Mouse (Mus musculus) heart, embryonic 11.5 days (tissue): ENCODE measurements around the gene Dlx2. TPM values are rescaled to one million over a fixed set of nuclear protein-coding genes. Genes with fewer than 3 reads are reported as not detected.

Experiments
- ATAC-seq: fragments of 200-750 bp; cut with Nextera tagmentation; replicated peaks from 2 replicates; pipeline ENCODE4 v1.8.0; 2017; ENCODE audit warnings: moderate library complexity; ENCODE audit not compliant: insufficient number of reproducible peaks, low FRiP score, low TSS enrichment
- H3K27ac ChIP-seq: fragments of 300-500 bp; sonication (generic); 2 replicates; pipeline ENCODE4 v1.5.1; 2014; ENCODE audit warnings: mild to moderate bottlenecking, low read depth, low read length
- H3K27me3 ChIP-seq: fragments of 300-500 bp; sonication (generic); 2 replicates; pipeline ENCODE4 v1.6.1; 2014; ENCODE audit warnings: mild to moderate bottlenecking, low read length, mixed read lengths; ENCODE audit not compliant: control insufficient read depth, insufficient read depth
- H3K36me3 ChIP-seq: fragments of 300-500 bp; sonication (generic); 2 replicates; pipeline ENCODE4 v1.6.1; 2014; ENCODE audit warnings: mild to moderate bottlenecking, low read length, moderate library complexity, mixed read lengths; ENCODE audit not compliant: control insufficient read depth, insufficient read depth
- H3K4me1 ChIP-seq: fragments of 300-500 bp; sonication (generic); 2 replicates; pipeline ENCODE4 v1.6.1; 2014; ENCODE audit warnings: low read length; ENCODE audit not compliant: control insufficient read depth, insufficient read depth
- H3K4me2 ChIP-seq: fragments of 300-500 bp; sonication (generic); 2 replicates; pipeline ENCODE4 v1.6.1; 2014; ENCODE audit warnings: mild to moderate bottlenecking, moderate library complexity
- H3K4me3 ChIP-seq: fragments of 300-500 bp; sonication (generic); 2 replicates; pipeline ENCODE4 v1.5.1; 2014; ENCODE audit warnings: low read depth, low read length
- H3K9ac ChIP-seq: fragments of 300-500 bp; sonication (generic); 2 replicates; pipeline ENCODE4 v1.6.1; 2014; ENCODE audit warnings: mild to moderate bottlenecking, low read depth, low read length, moderate library complexity
- H3K9me3 ChIP-seq: fragments of 300-500 bp; sonication (generic); replicated peaks from 2 replicates; pipeline ENCODE4 v1.6.1; 2016; ENCODE audit warnings: low read length; ENCODE audit not compliant: control insufficient read depth
- WGBS: fragments of 180-500 bp; shearing (Covaris S2); extraction: QIAGEN DNeasy Blood & Tissue Kit; methylation state at CpG from one replicate; pipeline ENCODE4 v1.1.7; 2014; ENCODE audit not compliant: insufficient replicate concordance; 5-methylcytosine and 5-hydroxymethylcytosine counted together
- polyA plus RNA-seq: library from polyadenylated mRNA; unstranded; fragments of >200 nt; fragmentation: Nextera tagmentation; extraction: Ambion mirVana; gene quantifications from 2 replicates; pipeline ENCODE4 v1.2.1, GENCODE M21; 2014

Dlx2 gene
- polyA plus RNA-seq, 1 experiment from 2014 or later, result 1.3 TPM

DNA sequence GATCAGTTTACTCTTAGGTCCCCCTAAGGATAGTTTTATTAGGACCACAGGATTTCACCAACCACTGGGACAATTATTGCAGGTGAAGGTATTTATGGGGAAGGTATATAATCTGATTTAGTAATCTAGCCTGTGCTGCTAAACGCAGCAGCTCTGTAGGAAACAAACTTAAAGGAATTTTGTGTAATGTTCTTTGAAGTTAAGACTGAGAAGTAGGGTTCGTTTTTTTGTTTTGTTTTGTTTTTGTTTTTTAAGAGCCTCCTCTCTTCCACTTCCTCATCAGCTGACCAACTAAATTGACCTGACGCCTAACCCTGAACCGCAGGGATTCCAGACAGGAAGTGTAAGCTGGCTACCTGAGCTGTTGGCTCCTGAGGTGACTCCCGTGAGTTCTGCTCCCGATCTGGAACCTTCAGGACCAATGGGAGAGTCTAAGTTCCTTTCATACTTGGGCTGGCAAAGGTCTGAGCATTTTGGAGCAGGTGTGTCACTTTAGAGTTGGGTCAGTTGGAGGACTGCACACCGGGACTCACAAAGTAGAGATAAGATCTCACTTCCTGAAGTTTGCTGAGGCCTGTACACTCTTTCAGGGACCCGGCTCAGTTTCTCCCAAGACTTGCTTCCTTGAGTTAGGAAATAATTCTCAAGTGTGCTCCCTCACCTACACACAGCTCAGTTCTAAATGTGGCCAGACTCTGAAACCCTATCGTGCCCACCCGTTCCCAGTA is 19.8 kb downstream of the Dlx2 start:
- Histone ChIP-seq H3K4me3 (no peak overlapping the region), H3K27ac (no peak overlapping the region), H3K36me3 (no peaks in the 10 kb centered on the region), H3K27me3 (peaks cover 86% of the 10 kb centered on the region), H3K4me1 (peaks cover 16% of the 10 kb centered on the region), H3K4me2 (no peak overlapping the region), H3K9me3 (no peaks in the 10 kb centered on the region), H3K9ac (no peak overlapping the region)
- 3% methylated on average over 10 of the region's 10 CpGs for WGBS
- ATAC-seq, result no peak

DNA sequence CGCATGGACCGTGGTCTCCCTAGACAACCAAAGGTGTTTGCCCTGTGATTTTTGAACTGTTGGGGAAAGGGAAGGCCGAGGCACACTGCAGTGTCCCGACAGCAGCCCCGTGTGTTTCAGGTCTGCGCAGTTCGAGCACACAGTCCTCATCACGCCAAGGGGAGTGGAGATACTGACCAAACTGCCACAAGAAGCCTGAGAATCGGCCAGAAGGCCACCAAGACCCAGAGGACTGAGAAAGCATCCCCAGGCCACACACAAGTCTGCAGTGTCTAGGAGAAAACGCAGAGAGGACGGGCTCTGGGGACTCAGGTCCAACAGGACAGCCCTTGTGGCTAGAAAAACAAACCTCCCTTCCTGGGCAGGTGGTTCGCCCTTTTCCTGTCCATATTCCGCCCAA is 21.8 kb downstream of the Dlx2 start:
- 35% methylated on average over 13 of the region's 13 CpGs for WGBS
- no peak overlapping the region for H3K9ac ChIP-seq
- H3K4me2 ChIP-seq, result no peak overlapping the region
- H3K4me3 ChIP-seq, result no peak overlapping the region
- no peaks in the 10 kb centered on the region for H3K9me3 ChIP-seq
- peaks cover 7% of the 10 kb centered on the region for H3K4me1 ChIP-seq
- no peak overlapping the region for H3K27ac ChIP-seq
- no peaks in the 10 kb centered on the region for H3K36me3 ChIP-seq
- ATAC-seq, result no peak
- H3K27me3 ChIP-seq, result peaks cover 70% of the 10 kb centered on the region

DNA sequence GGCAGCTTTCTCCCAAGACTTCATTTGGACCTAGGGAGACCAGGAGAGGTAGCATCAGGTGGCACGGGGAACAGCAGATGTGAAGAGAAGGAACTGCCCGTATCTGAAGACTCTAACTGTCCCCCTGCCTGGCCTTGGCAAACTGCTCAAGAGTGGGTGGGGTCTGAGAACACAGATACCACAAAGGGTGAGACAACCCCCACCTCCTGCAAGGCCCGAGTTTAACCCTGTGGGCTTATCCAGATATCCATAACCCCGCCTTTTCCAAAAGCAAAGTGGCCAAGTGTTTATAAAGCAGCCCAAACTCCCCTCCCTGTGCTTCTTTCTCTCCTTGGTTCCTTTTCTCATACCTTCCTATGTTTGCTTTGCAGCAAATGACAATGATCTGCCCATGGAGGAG is 23.1 kb downstream of the Dlx2 start:
- no peak overlapping the region for H3K4me3 ChIP-seq
- H3K27ac ChIP-seq, result no peak overlapping the region
- H3K36me3 ChIP-seq, result no peaks in the 10 kb centered on the region
- H3K9me3 ChIP-seq, result no peaks in the 10 kb centered on the region
- peaks cover 56% of the 10 kb centered on the region for H3K27me3 ChIP-seq
- ATAC-seq, result no peak
- no peaks in the 10 kb centered on the region for H3K4me1 ChIP-seq
- H3K4me2 ChIP-seq, result no peak overlapping the region
- 28% methylated on average over 4 of the region's 4 CpGs for WGBS
- no peak overlapping the region for H3K9ac ChIP-seq

DNA sequence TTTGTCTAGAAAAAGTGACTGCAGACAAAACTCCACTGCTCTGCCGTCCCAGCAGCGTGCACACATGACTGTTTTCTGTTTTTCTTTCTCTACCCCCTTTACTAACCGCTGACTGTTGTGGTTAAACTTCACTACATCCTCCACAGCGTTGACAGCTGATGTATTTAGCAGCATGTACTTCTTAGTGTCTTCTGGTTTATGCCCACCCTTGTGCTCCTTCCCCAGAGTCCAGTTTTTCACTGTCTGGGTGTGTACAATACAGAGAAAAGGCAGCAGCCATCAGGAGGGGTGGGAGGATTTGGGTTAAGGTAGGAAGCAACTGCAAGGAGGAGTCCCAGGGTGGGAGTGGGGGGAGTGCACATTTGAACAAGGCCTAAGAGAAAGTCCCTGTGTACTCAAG is 23.7 kb downstream of the Dlx2 start:
- no peak overlapping the region for H3K4me3 ChIP-seq
- no peak overlapping the region for H3K27ac ChIP-seq
- no peaks in the 10 kb centered on the region for H3K36me3 ChIP-seq
- no peaks in the 10 kb centered on the region for H3K9me3 ChIP-seq
- WGBS, result 39% methylated on average over 4 of the region's 4 CpGs
- H3K9ac ChIP-seq, result no peak overlapping the region
- no peaks in the 10 kb centered on the region for H3K4me1 ChIP-seq
- H3K27me3 ChIP-seq, result peaks cover 51% of the 10 kb centered on the region
- H3K4me2 ChIP-seq, result no peak overlapping the region
- no peak for ATAC-seq

DNA sequence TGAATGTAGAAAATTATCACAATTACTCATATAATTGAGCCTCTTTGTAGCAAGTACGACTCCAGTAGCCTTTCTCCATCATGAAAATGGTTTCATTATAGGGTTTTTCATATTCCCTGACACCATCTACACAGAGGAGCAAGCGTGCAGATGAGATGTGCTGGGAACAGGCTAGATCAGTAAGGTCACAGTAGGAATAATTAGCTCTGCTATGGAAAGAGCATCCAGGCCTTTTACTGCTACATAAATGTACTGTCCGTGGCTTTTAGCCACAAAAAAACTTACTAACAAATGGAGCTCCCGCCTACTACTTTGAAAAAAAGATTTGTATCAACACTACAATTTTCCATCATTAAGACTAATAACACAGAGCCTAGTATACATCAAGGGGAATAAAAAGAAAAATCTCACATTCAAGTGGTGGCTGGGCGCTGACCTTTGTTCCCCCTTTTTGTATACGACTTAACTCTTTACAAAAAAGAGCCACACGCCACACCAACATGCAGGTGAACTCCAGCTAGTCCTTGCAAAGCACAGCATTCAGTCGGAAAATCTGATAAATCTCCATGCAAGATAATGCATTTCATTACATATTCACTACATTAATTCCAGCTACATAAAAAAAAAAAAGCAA is 29.0 kb downstream of the Dlx2 start:
- ATAC-seq, result no peak

DNA sequence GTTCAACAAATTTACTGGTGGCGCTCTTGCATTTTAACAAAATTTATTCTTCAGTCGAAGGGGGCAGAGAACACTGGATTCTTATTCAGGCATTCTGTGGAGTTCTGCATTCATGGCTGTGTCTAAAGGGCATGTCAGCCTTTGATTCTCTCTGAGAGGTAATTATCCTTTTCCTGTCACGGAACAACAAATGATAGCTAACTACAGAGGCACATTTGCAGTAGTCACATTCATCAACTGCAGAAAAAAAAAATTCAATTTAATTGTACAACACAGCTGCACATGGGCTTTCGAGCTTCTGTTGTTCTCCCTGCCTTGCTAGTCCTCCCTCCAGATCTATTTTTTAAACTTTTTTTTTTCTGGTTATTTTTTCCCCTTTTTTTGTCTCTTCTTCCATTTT is 29.6 kb downstream of the Dlx2 start:
- no peak for ATAC-seq
- 0 out of 2 replicates have a peak, but pooled peaks cover 3% of the 10 kb centered on the region for H3K27me3 ChIP-seq
- H3K9me3 ChIP-seq, result no peaks in the 10 kb centered on the region
- no peak overlapping the region for H3K27ac ChIP-seq
- H3K4me2 ChIP-seq, result no peak overlapping the region
- no peaks in the 10 kb centered on the region for H3K36me3 ChIP-seq
- H3K4me1 ChIP-seq, result no peaks in the 10 kb centered on the region
- WGBS, result 72% methylated on average over 4 of the region's 4 CpGs
- no peak overlapping the region for H3K4me3 ChIP-seq
- no peak overlapping the region for H3K9ac ChIP-seq

More for the DNA sequence above, 29.0 kb downstream of the Dlx2 start:
- 80% methylated on average over 8 of the region's 8 CpGs for WGBS
- no peak overlapping the region for H3K4me2 ChIP-seq
- no peaks in the 10 kb centered on the region for H3K36me3 ChIP-seq
- no peaks in the 10 kb centered on the region for H3K9me3 ChIP-seq
- H3K4me3 ChIP-seq, result no peak overlapping the region
- no peak overlapping the region for H3K27ac ChIP-seq
- no peaks in the 10 kb centered on the region for H3K4me1 ChIP-seq
- H3K27me3 ChIP-seq, result peaks cover 3% of the 10 kb centered on the region; the same call in 1 of the 2 replicates
- no peak overlapping the region for H3K9ac ChIP-seq

DNA sequence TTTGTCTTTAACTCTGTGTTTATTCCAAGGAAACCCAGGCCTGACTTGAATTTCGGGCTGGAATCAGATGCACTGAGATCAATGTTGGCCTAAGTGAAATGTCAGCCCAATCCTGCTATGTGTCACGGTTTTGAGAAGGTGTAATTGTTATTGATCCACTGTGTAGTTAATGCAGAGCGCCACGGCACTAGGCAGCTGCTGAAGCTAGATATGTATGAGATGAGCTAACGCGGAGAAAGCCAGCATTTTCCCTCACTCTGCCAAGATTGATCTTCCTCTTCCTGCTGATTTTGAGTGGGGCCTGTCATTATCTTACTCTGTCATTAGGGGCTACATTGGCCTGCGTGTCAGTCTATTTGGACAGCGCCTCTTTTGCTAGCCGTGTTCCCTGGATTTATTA is 34.2 kb downstream of the Dlx2 start:
- Histone ChIP-seq H3K9ac (no peak overlapping the region), H3K4me2 (no peak overlapping the region), H3K4me1 (no peaks in the 10 kb centered on the region), H3K27ac (no peak overlapping the region), H3K4me3 (no peak overlapping the region), H3K27me3 (no peaks in the 10 kb centered on the region), H3K9me3 (no peaks in the 10 kb centered on the region), H3K36me3 (no peaks in the 10 kb centered on the region)
- ATAC-seq, result no peak
- WGBS, result 79% methylated on average over 9 of the region's 9 CpGs

DNA sequence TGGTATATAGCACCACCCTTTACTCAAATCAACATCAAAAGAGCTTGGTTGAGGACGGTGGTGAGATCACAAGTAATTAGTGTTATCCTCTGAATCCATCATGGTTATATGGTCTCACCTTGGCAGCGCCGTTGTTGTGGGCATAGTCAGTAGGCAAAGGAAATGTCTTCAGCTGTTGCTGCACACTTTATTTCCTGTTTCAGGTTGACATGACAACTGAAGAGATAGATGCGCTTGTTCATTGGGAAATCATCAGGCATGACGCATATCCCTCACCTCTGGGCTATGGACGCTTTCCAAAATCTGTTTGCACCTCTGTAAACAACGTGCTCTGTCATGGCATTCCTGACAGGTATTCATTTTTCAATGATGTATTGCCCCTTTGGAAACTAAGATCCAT is 35.3 kb downstream of the Dlx2 start:
- ATAC-seq, result no peak
- WGBS, result 86% methylated on average over 7 of the region's 7 CpGs
- no peaks in the 10 kb centered on the region for H3K36me3 ChIP-seq
- no peaks in the 10 kb centered on the region for H3K9me3 ChIP-seq
- no peaks in the 10 kb centered on the region for H3K4me1 ChIP-seq
- no peaks in the 10 kb centered on the region for H3K27me3 ChIP-seq
- H3K9ac ChIP-seq, result no peak overlapping the region
- no peak overlapping the region for H3K4me2 ChIP-seq
- H3K27ac ChIP-seq, result no peak overlapping the region
- H3K4me3 ChIP-seq, result no peak overlapping the region

DNA sequence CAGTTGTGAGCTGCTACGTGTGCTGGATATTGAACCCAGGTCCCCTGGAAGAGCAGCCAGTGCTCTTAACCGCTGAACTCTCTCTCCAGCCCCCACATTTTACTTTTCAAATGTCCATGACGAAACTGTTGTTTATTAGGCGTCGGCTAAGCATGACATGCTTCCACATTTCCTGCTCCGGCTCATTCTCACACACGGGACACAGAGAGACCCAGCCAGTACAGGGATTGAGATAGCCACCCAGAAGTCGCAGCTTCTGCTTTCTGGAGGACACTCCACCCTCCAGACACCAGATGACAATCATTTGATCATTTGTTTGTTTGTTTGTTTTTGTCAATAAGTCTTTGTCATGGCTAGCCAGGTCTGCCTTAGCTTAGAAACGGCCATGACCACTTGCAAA is 41.7 kb downstream of the Dlx2 start:
- Histone ChIP-seq H3K9ac (no peak overlapping the region), H3K4me2 (no peak overlapping the region), H3K9me3 (no peaks in the 10 kb centered on the region), H3K36me3 (no peaks in the 10 kb centered on the region), H3K27me3 (no peaks in the 10 kb centered on the region), H3K4me1 (no peaks in the 10 kb centered on the region), H3K27ac (no peak overlapping the region), H3K4me3 (no peak overlapping the region)
- 67% methylated on average over 9 of the region's 9 CpGs for WGBS
- ATAC-seq, result no peak
